Mouse (Mus musculus) spleen, adult 2 months (tissue): ENCODE results near the gene Mipol1. TPM values are rescaled to one million over a fixed set of nuclear protein-coding genes. Genes with fewer than 3 reads are reported as not detected.
"Not testable (repeated sequence)": the region's sequence is repeated elsewhere in the genome, so short reads cannot be mapped to it uniquely, and the experiment has no call there.

Source experiments
- DNase-seq, 2 experiments: peaks; one replicate each; pipeline versions ENCODE4 v3.0.0 to v3.0.0-alpha.2; 2012 to 2021; ENCODE audit warnings: low spot score in 2 of 2, low read depth in 1 of 2
- H3K27ac ChIP-seq: fragments of 200-500 bp; 2 replicates; pipeline ENCODE4 v1.5.1; 2012; ENCODE audit warnings: low read length, inconsistent platforms; ENCODE audit not compliant: insufficient read depth
- H3K27me3 ChIP-seq: fragments of 200-500 bp; 2 replicates; pipeline ENCODE4 v1.6.1; 2012; ENCODE audit warnings: mild to moderate bottlenecking, moderate library complexity, low read length, inconsistent platforms; ENCODE audit not compliant: control insufficient read depth, insufficient read depth
- H3K36me3 ChIP-seq: fragments of 200-500 bp; 2 replicates; pipeline ENCODE4 v1.6.1; 2012; ENCODE audit warnings: mild to moderate bottlenecking, low read length, inconsistent platforms; ENCODE audit not compliant: control insufficient read depth, insufficient read depth
- H3K4me1 ChIP-seq: fragments of 200-500 bp; 2 replicates; pipeline ENCODE4 v1.6.1; 2011; ENCODE audit warnings: inconsistent platforms; ENCODE audit not compliant: control insufficient read depth, insufficient read depth, insufficient read length
- H3K4me3 ChIP-seq: fragments of 200-500 bp; 2 replicates; pipeline ENCODE4 v1.5.1; 2011; ENCODE audit warnings: mild to moderate bottlenecking, inconsistent platforms; ENCODE audit not compliant: insufficient read depth, insufficient read length; ENCODE audit errors: extremely low read depth
- CTCF ChIP-seq: fragments of 200-500 bp; IDR thresholded peaks from 2 replicates; pipeline ENCODE4 v1.5.1; 2011; ENCODE audit warnings: mild to moderate bottlenecking, inconsistent platforms; ENCODE audit not compliant: insufficient read depth, insufficient read length, insufficient replicate concordance; ENCODE audit errors: extremely low read depth
- POLR2A ChIP-seq: fragments of 200-500 bp; IDR thresholded peaks from 2 replicates; pipeline ENCODE4 v1.6.1; 2011; ENCODE audit warnings: low read depth, low read length, inconsistent platforms
- WGBS: fragments of 180-500 bp; shearing (Covaris S2); methylation state at CpG from one replicate; pipeline ENCODE4 v1.1.7; 2018; 5-methylcytosine and 5-hydroxymethylcytosine counted together
- polyA plus RNA-seq: library from polyadenylated mRNA; depleted of rRNA; stranded (reverse); fragments of >200 nt; gene quantifications from 2 replicates; pipeline ENCODE4 v1.2.3, GENCODE M21; 2012

Gene Mipol1
- polyA plus RNA-seq, 1 experiment: 0.60 TPM

GRCm38 (mm10) chr12:57211353-57212311 is 18.6 kb upstream of the Mipol1 start:
- peaks cover 3% of the 10 kb centered on the region for H3K4me1 ChIP-seq
- H3K36me3 ChIP-seq: no peaks in the 10 kb centered on the region
- H3K27me3 ChIP-seq: no peaks in the 10 kb centered on the region
- no peak for TF ChIP-seq POLR2A
- peak overlapping the region; percentile 64 for H3K4me3 ChIP-seq
- peak in 1 of 2 experiments; percentile 33 for DNase-seq
- no peak overlapping the region for H3K27ac ChIP-seq
- 10% methylated on average over 30 of the region's 30 CpGs for WGBS

GRCm38 (mm10) chr12:57212463-57212862 is 17.8 kb upstream of the Mipol1 start:
- H3K27ac ChIP-seq, H3K36me3 ChIP-seq, H3K27me3 ChIP-seq, DNase-seq, H3K4me3 ChIP-seq, H3K4me1 ChIP-seq: not testable (repeated sequence)
- 85% methylated on average over 5 of the region's 5 CpGs for WGBS

- 93% methylated on average over 9 of the region's 9 CpGs for WGBS
- Histone ChIP-seq H3K4me3 (no peak overlapping the region), H3K27me3 (no peaks in the 10 kb centered on the region), H3K4me1 (peaks cover 3% of the 10 kb centered on the region; the same call in 1 of the 2 replicates), H3K36me3 (no peaks in the 10 kb centered on the region), H3K27ac (no peak overlapping the region)
- no peak for TF ChIP-seq POLR2A
- TF ChIP-seq CTCF: no peak
- DNase-seq: no peak
These were observed 3.8 kb upstream of the Mipol1 start for GRCm38 (mm10) chr12:57226411-57226810.

GRCm38 (mm10) chr12:57227776-57228175 is 2.5 kb upstream of the Mipol1 start:
- peaks cover 8% of the 10 kb centered on the region; the same call in 1 of the 2 replicates for H3K4me1 ChIP-seq
- no peak overlapping the region for H3K4me3 ChIP-seq
- TF ChIP-seq POLR2A: no peak
- no peak for TF ChIP-seq CTCF
- no peak overlapping the region for H3K27ac ChIP-seq
- no peak for DNase-seq
- H3K27me3 ChIP-seq: no peaks in the 10 kb centered on the region
- 80% methylated on average over 3 of the region's 8 CpGs for WGBS
- H3K36me3 ChIP-seq: no peaks in the 10 kb centered on the region

- Histone ChIP-seq H3K36me3 (no peaks in the 10 kb centered on the region; the same call in 1 of the 2 replicates), H3K4me3 (peak overlapping the region; percentile 66), H3K27ac (peak overlapping the region; percentile 78), H3K4me1 (peaks cover 8% of the 10 kb centered on the region; the same call in 1 of the 2 replicates), H3K27me3 (no peaks in the 10 kb centered on the region)
- TF ChIP-seq POLR2A (no peak), CTCF (no peak)
- WGBS: 9% methylated on average over 4 of the region's 4 CpGs
- DNase-seq: no peak
These were observed 524 bp upstream of the Mipol1 start for GRCm38 (mm10) chr12:57229703-57230102.

- no peak overlapping the region for H3K27ac ChIP-seq
- peak in 1 of 2 experiments; percentile 31 for DNase-seq
- no peaks in the 10 kb centered on the region; the same call in 1 of the 2 replicates for H3K36me3 ChIP-seq
- 39% methylated on average over 14 of the region's 14 CpGs for WGBS
- peak overlapping the region; percentile 69 for H3K4me3 ChIP-seq
- no peaks in the 10 kb centered on the region for H3K27me3 ChIP-seq
- no peak for TF ChIP-seq POLR2A
- TF ChIP-seq CTCF: no peak
- H3K4me1 ChIP-seq: peaks cover 8% of the 10 kb centered on the region; the same call in 1 of the 2 replicates
These were observed 1.1 kb downstream of the Mipol1 start for GRCm38 (mm10) chr12:57231085-57231875.

GRCm38 (mm10) chr12:57233386-57233785 is 3.2 kb downstream of the Mipol1 start:
- Histone ChIP-seq H3K27me3 (no peaks in the 10 kb centered on the region), H3K4me3 (no peak overlapping the region), H3K4me1 (peaks cover 8% of the 10 kb centered on the region; the same call in 1 of the 2 replicates), H3K27ac (no peak overlapping the region), H3K36me3 (peaks cover 2% of the 10 kb centered on the region)
- no peak for DNase-seq
- 84% methylated on average over 5 of the region's 5 CpGs for WGBS
- TF ChIP-seq CTCF (no peak), POLR2A (no peak)
